Mouse (Mus musculus) frontal cortex, adult 2 months (tissue): Measurements from ENCODE around the gene Iqgap3. TPM values are rescaled to one million over a fixed set of nuclear protein-coding genes. Genes with fewer than 3 reads are reported as not detected.

ENCODE experiments used
- DNase-seq, 2 experiments: peaks; one replicate each; pipeline ENCODE4 v3.0.0; 2022; ENCODE audit warnings: low spot score in 1 of 2; ENCODE audit errors: extremely low spot score in 1 of 2
- polyA plus RNA-seq: library from polyadenylated mRNA; depleted of rRNA; stranded (reverse); fragments of >200 nt; gene quantifications from 2 replicates; pipeline ENCODE4 v1.2.3, GENCODE M21; 2012

Iqgap3 gene
- polyA plus RNA-seq, 1 experiment = 0.64 TPM

DNA sequence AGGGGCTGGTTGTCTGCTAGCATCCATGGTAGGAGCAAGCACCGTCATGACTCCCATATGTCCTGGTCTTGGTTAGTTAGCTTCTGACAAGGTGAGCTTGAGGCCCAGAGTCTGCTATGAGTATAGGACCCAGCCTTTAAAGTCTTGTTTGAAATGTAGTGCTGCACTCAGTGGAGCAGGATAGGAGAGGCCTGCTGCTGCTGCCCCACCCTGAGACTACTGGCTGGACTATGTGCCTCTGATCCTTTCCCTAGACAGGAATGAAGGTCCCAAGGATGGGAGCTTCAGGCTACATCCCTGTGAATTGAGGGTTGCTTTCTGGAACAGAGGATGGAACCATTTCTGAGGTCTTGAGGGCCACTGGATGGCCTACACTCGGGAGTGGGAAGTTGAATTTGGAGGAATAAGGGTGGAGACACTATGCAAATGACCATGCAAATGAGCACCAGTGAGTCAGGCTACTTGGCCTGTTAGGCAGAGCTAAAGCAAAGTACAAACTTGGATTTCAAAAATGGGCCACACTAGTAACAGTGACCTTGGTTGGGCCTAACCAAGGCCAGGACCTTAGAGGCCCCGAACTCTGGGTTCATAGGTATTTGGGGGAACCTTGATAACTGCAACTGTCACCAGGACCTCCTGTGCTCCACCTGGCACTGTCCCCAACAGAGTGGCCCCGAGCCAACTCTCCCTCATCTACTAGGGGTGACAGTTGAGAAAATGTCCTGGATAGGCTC, 67.2 kb downstream of the Iqgap3 start:
- no peak for DNase-seq

DNA sequence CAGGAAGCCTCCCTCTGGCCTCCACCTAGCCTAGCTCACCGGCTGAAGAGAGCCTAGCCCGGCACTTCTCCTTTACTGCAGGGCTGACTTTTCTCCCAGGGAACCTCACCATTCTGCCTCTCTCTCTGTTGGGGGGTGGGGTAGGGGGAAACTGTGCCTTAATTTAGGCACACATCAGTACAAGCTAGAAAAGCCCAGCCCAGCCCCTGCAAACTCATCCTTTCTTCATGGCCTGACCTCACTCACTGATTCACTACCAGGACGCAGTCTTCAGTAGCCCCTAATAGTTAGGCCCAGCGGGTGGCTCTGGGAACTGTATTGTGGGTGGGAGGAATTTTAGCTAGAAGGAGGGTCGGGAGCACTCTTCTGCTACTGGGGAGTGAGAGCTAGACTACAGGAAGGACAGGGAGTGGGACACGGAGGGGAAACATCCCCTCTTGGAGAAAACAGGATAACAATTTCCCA, 67.8 kb downstream of the Iqgap3 start:
- DNase-seq = no peak

DNA sequence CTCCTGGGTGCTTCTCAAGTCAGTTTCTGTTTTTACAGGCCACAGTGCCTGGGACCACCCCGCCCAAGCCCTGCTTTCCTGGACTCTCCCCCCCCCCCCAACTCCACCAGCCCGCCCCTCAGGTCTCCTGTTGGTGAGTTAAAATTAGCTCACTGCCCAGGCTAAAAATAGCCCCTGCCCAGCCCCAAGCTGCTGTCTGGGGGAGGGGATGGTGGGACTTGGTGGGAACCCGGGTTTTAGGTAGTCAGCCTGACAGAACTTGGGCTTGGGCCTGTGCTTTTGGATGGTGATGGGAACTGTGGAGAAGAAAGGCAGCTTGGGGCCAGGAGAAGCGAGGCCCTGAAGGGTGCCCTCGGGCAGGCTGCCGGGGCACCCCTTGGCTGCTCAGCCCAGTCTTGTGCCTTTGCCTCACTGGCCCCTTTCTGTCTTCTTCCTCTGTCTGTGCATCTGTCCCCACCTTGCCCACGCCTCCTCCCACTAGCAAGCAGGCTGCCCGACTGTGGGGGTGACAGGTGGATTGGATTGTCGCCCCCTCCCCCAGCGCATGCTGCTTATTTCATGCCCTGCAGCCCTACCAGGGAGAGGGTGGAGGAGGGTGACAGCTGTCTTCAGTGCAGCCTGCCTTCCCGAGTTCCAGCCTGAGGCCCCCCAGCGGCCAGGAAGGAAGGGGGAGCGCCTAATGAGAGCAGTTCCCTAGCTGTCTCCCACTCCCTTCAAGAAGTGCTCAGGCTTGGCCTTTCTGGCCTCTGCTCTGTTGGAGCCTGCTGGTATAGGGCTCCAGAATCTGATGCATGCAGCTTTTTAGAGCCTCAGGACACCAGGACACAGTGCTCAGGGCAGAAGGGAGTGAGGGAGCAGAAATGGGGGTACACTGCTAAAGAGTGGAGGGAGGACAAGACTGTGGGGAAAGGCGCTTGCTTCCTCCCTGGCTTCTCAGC, 68.6 kb downstream of the Iqgap3 start:
- DNase-seq = peak; percentile 66 to 83

DNA sequence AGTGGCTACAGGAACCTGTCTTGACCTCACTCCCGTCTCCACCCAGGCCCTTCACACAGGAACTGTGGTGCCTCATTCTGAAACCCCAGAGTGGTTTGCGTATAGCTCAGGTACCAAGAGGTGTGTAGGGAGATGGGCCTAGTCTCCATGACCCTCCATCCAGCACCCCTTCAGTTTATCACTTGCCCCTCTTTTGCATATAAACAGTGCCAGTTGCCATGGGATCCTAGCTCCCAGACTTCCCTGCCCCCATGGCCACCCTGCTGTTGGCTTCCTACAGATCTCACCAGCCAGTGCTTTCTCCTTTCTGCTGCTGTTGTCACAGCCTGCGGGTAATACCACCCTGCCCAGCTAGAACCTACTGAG, 69.2 kb downstream of the Iqgap3 start:
- DNase-seq = no peak

DNA sequence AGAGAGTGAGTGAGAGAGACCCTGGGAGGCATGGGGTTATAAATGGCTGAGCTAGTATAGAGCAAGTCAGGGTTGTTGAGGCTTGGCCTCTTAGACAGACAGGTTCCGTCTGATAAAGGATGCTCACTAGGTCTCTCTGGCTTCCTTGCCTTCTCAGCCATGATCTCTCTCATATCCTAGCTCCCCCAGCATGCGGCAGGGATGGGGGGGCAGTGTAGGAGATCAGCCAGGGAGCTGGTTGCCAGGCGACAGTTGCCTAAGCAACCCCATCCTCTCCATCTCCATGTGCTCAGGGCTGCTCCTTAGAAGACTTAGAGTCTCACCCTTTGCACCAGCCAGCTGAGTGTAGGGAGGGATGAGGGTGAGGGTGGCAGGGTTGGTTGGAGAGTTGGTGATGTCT, 70.3 kb downstream of the Iqgap3 start:
- DNase-seq = peak; percentile 89 to 92

DNA sequence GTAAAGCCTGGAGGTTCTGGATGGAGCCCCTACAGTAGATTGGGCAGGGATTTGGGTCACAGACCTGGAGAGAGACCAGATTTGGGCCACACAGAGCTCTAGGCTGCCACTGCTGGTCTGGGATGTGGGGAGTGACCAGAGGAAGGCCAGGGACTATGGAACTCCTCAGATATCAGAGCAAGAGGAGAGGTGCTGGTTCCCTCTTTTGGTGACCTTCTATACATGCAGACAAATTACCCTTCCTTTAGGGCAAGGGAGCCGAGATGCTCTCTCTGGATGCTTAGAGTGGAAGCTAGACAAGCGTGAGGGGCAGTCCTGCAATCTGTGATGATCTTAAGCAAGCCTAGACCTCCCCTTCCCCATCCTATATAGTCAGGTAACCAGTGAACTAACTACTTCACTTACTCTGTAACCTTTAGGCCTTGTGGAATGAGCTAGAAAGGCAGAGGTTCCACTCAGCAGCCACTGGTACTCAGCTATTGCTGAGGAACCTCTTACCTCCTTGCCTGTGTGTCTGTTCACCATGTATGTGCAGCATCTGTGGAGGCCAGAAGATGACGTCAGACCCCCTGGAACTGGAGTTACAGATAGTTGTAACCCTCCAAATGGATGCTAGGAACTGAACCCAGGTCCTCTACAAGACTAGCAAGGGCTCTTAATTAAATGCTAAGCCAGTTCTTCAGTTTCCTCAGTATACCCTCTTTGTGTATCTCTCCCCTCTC, 71.7 kb downstream of the Iqgap3 start:
- no peak for DNase-seq

DNA sequence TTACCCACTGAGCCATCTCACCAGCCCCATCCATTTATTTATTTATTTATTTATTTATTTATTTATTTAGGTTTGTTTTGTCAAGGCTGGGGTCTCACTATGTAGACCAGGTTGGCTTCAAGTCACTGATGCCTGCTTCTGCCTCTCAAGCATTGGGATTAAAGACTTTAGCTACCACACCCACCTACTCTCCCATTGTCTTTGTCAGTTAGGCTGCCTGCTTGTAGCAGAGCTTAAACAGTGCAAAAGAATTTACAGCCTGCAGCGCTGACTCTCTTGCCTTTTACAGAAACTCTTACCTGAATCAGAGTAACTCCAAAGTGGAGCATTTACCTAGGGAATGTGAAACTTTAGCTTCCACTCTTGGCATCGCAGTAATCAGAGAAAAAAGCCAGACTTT, 72.5 kb downstream of the Iqgap3 start:
- DNase-seq = no peak

DNA sequence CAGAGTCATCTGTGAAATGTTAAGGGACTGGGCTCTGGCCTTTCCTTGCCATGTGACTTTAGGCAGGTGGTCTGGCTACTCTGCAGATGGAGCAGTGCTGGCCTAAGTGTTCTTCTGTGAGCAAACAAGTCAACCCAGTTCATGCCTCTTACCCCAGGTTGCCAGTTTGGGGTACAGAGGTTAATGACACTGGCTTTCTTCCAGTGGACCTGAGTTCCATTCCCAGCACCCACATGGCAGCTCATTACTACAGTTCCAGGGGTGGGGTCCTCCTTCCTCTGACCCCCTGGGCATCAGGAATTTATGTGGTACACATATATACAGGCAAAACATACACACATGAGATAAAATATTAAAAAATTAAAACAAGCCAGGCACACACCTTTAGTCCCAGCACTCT, 75.0 kb downstream of the Iqgap3 start:
- DNase-seq = no peak

DNA sequence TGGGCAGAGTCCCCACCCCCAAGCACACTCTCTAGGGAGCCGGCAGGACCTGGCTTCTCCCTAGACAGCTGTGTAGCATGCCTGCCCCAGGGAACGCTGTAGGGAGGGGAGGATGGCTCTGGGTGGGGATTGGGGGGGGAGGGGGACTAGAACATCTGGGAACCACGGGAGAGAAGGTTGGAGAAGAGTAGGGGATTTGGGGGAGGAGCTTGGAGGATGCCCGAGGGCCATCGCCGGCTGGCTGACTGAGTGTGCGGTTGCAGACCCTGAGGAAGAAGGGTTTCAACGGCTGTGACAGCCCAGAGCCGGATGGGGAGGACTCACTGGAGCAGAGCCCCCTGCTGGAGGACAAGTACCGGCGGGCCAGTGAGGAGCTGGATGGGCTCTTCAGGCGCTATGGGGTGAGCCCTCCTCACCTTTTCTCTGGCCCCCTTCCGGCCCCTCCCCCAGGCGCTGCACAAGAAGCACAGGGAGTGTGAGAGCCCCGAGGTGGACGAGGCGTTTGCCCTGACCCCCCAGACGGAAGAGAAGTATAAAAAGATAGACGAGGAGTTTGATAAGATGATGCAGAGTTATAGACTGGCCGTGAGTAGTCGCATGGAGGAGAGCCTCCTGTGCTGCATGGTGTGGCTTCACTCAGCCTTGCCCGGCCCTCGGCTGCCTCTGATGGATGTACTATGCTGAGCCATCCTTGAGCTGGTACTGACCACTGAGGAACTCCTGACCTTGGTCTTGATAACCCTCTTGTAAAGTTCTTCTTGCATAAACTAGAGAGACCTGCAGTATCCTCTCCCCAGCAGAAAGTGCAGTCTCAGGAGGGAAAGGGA, 76.2 kb downstream of the Iqgap3 start:
- DNase-seq = no peak

DNA sequence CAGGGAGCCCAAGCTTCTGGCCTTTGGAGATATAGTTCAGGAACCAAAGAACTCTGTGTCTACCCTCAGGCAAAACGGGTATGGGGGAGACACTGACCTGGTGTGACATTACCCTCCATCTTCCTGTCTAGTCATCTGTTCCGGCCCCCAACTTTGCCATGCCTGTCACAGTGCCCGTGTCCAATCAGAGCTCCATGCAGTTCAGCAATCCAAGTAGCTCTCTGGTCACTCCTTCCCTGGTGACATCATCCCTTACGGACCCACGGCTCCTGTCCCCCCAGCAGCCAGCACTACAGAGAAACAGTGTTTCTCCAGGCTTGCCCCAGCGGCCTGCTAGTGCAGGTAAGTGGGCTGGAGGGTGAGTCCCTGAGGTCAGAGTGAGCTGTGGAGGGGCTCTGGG, 77.2 kb downstream of the Iqgap3 start:
- DNase-seq = no peak

DNA sequence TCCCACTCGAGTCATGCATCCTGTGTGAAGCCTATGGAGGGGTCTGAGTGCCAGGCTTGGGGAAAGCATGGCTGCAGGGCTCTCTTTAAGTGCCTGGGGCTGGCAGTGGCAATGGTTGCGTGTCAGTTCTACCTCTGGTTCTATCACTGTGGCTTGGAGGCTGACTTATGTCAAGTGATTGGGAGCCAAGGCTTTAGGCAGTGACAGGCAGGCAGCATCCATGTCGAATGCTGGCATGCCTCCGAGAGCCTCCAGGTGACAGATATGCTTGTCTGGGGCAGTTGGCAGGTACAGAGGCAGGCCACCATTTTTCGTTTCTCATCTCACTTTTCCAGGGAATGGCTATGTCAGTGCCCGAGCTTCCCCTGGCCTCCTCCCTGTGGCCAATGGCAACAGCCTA, 79.1 kb downstream of the Iqgap3 start:
- DNase-seq = no peak

DNA sequence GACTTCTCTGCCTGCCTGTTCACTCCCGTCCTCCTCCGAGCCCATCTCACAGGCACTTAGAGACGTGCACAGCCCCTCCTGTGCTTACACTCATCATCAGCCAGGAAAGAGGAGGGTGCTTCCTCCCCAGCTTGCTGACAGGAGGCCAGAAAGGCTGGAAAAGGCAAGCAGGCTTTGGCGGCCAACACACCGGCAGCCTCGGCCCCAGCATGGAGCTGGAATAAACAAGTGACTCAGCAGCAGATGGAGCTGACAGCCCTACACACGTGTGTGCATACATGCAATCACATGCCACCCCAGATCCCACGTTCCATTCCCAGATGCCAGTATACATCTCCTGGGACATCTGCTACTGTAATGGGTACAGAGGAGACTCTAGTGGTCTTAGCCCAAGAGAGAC, 80.5 kb downstream of the Iqgap3 start:
- DNase-seq = peak in 1 of 2 experiments; percentile 73

DNA sequence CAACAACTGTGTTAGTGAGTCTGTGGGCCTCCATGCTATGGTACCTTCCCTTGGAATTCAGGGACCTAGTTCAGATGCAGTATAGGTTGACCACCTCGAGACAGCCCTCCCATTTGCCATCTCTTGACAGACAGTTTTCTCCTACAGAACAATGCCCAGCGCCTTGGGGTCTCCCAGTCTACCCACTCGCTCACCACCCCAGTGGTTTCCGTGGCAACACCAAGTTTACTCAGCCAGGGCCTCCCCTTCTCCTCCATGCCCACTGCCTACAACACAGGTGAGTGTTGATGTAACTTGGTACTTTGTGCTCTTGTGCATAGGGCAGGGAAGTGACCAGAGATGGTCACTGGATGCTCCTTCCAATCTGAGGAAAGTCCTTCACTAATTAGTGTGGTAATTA, 81.0 kb downstream of the Iqgap3 start:
- DNase-seq = no peak

DNA sequence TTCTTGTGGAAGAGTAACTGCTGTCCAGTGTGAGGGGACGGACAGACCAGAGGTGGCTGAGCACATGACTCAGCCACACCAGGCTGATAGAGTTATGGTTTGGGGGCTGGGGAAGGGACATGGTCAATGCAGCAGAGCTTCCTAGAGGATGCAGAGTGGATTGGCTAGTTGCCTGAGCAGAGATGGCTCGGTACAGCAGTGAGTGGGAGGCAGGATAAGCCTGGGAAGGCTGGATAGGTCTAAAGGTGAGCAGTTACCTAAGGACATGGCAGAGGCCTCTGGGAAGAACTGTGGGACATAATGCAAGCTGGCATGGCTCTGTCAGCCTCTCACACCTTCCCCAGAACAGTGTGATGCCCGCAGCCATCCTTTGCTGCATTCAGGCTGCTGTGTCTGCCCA, 82.1 kb downstream of the Iqgap3 start:
- no peak for DNase-seq

DNA sequence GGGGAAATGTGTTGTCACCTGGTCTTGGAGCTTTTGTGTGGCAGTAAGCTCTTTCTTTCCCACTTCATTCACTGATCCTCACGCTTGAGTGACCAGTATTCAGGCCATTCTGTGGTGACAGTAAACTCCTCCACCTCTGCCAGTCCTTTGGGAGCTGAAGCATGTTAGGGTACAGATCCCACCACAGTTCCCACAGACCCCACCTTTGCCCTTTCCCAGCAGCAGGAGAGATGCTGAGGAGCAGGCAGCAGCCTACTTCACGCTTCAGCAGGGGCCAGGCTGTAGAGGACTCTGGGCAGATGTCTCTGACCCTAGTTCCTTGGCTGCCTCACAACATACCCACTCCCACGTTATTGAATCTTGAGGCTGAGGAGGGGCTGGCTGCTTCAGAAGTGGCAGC, 82.5 kb downstream of the Iqgap3 start:
- no peak for DNase-seq

DNA sequence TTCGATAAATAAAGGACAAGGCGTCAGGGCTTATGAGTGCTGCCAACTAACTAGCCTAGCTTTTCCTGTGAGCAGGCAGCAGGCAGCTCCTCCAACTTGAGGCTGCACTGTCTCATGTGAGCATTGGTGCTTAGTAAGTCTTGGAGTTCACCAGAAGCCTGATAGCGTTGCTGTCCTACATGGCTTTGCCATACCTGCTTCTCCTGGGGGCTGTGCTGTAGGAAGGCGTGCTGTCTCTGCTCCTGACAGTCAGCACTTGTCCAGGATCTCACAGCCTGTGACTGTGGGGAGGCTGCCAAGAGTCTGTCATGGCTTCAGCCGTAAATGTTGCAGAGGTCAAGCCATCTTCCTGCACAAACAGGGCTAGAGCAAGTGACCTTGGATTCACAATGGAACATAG, 84.3 kb downstream of the Iqgap3 start:
- no peak for DNase-seq

DNA sequence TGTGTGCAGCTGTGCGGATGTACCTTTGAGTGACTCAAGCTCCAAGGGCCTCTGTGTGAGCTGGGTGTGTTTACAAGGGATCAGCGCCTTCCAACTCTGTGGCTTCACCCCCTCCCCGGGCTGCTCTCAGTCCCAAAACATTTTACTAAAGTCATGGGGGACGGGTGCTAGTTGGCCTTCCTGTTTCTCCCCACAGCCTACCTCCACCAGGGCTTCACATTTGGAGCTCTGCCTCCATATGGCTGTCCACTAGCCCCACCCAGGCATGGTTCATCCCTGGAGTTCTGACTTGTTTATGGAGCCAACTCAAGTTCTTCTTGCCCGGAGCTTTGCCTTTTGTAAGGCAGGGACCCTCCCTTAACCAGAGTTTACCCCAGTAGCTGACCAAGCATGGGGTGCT, 88.6 kb downstream of the Iqgap3 start:
- DNase-seq = no peak
